Mouse (Mus musculus): Measurements from ENCODE around the gene Spata31d1a. TPM values are rescaled to one million over a fixed set of nuclear protein-coding genes. Genes with fewer than 3 reads are reported as not detected.

Spata31d1a gene
- polyA plus RNA-seq, 1 experiment from 2014 or later: 0.04 TPM

- H3K4me3 ChIP-seq: no peak overlapping the region
- no peak for ATAC-seq (ENCODE audit: low FRiP score)
- 0 out of 2 replicates have a peak, but pooled peaks cover 2% of the 10 kb centered on the region for H3K4me1 ChIP-seq
- no peaks in the 10 kb centered on the region for H3K36me3 ChIP-seq
- peaks cover 9% of the 10 kb centered on the region; the same call in 1 of the 2 replicates for H3K27me3 ChIP-seq
- 81% methylated on average over 7 of the region's 7 CpGs for WGBS
- H3K27ac ChIP-seq: no peak overlapping the region
- H3K9ac ChIP-seq: no peak overlapping the region
- no peaks in the 10 kb centered on the region for H3K9me3 ChIP-seq (replicated peaks)
- no peak overlapping the region for H3K4me2 ChIP-seq (replicated peaks)
Measured at GRCm38 (mm10) chr13:59695781-59696180, 14.3 kb downstream of the Spata31d1a start.

GRCm38 (mm10) chr13:59694008-59694407, 16.1 kb downstream of the Spata31d1a start, which contains the start of gene 4921517D22Rik:
Gene 4921517D22Rik (minus strand): TSS chr13:59694108.
- Histone ChIP-seq H3K4me2 (replicated peaks) (no peak within 1 kb of the TSS), H3K4me1 (0 out of 2 replicates have a peak, but pooled peaks cover 2% of the 10 kb centered on the region), H3K36me3 (no peaks in the 10 kb centered on the region), H3K27me3 (peaks cover 9% of the 10 kb centered on the region; the same call in 1 of the 2 replicates), H3K9ac (no peak within 1 kb of the TSS), H3K27ac (no peak within 1 kb of the TSS), H3K4me3 (no peak within 1 kb of the TSS), H3K9me3 (replicated peaks) (no peaks in the 10 kb centered on the region)
- WGBS: 87% methylated on average over 3 of the region's 3 CpGs
- no peak for ATAC-seq (ENCODE audit: low FRiP score)

- H3K27me3 ChIP-seq: peaks cover 9% of the 10 kb centered on the region; the same call in 1 of the 2 replicates
Measured at GRCm38 (mm10) chr13:59691478-59691877, 18.7 kb downstream of the Spata31d1a start.

DNA sequence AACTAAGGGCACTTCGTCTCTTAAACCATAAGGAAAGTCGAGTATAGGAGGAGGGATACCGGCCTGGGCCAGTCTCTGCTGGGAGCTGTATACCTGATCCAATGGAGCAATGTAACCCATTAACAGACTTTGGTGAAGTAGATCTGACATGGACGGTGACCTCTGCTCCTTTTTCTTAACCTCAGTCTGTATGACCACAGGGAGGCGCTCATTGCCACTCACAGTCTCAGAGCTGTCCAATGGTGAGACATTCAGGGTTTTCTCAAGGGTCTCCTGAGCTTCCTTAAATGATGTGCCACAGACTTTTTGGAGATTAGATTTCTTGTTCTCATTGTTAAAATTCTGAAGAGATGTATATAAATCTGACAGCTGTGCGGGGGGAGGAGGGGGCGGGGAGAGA, 19.6 kb downstream of the Spata31d1a start:
- 81% methylated on average over 7 of the region's 7 CpGs for WGBS
- Histone ChIP-seq H3K36me3 (no peaks in the 10 kb centered on the region), H3K27ac (no peak overlapping the region), H3K4me3 (no peak overlapping the region), H3K27me3 (peaks cover 9% of the 10 kb centered on the region; the same call in 1 of the 2 replicates), H3K9me3 (replicated peaks) (no peaks in the 10 kb centered on the region), H3K9ac (no peak overlapping the region), H3K4me1 (0 out of 2 replicates have a peak, but pooled peaks cover 2% of the 10 kb centered on the region), H3K4me2 (replicated peaks) (no peak overlapping the region)
- no peak for ATAC-seq (ENCODE audit: low FRiP score)

More at GRCm38 (mm10) chr13:59691478-59691877, 18.7 kb downstream of the Spata31d1a start:
- Histone ChIP-seq H3K4me1 (0 out of 2 replicates have a peak, but pooled peaks cover 2% of the 10 kb centered on the region), H3K36me3 (no peaks in the 10 kb centered on the region), H3K4me2 (replicated peaks) (no peak overlapping the region), H3K27ac (no peak overlapping the region), H3K9ac (no peak overlapping the region), H3K4me3 (no peak overlapping the region), H3K9me3 (replicated peaks) (no peaks in the 10 kb centered on the region)
- 32% methylated on average over 10 of the region's 10 CpGs for WGBS
- no peak for ATAC-seq (ENCODE audit: low FRiP score)

DNA sequence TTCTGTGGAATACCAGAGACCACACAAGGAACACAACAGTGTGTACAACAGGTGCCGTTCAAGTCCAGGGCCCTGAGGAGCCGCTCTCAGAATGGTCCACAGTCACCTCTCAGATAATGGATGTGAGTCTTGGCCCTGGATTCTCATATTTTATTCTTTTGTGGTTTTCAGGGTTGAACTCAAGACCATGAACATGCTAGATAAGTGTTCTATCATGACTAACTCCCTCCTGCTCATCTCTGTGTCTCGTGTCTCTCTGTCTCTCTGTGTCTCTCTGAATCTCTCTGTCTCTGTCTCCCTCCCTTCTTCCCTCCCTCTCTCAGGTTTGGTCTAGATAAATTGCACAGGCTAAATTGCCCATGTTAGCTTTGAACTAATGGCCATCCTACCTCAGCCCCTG, 20.3 kb downstream of the Spata31d1a start:
- no peaks in the 10 kb centered on the region for H3K9me3 ChIP-seq (replicated peaks)
- no peak overlapping the region for H3K4me3 ChIP-seq
- H3K4me1 ChIP-seq: 0 out of 2 replicates have a peak, but pooled peaks cover 2% of the 10 kb centered on the region
- no peak for ATAC-seq (ENCODE audit: low FRiP score)
- 96% methylated on average over 3 of the region's 3 CpGs for WGBS
- H3K27ac ChIP-seq: no peak overlapping the region
- no peaks in the 10 kb centered on the region for H3K36me3 ChIP-seq
- H3K27me3 ChIP-seq: peaks cover 9% of the 10 kb centered on the region; the same call in 1 of the 2 replicates
- no peak overlapping the region for H3K9ac ChIP-seq
- H3K4me2 ChIP-seq (replicated peaks): no peak overlapping the region

GRCm38 (mm10) chr13:59689313-59689712, 20.8 kb downstream of the Spata31d1a start:
- Histone ChIP-seq H3K36me3 (no peaks in the 10 kb centered on the region), H3K27ac (no peak overlapping the region), H3K9ac (no peak overlapping the region), H3K4me3 (no peak overlapping the region), H3K27me3 (peaks cover 9% of the 10 kb centered on the region; the same call in 1 of the 2 replicates), H3K4me2 (replicated peaks) (no peak overlapping the region), H3K4me1 (0 out of 2 replicates have a peak, but pooled peaks cover 2% of the 10 kb centered on the region), H3K9me3 (replicated peaks) (no peaks in the 10 kb centered on the region)
- 91% methylated on average over 9 of the region's 9 CpGs for WGBS
- ATAC-seq (ENCODE audit: low FRiP score): no peak

GRCm38 (mm10) chr13:59688338-59688770, 21.8 kb downstream of the Spata31d1a start:
- 0 out of 2 replicates have a peak, but pooled peaks cover 2% of the 10 kb centered on the region for H3K4me1 ChIP-seq
- H3K9me3 ChIP-seq (replicated peaks): no peaks in the 10 kb centered on the region
- no peaks in the 10 kb centered on the region for H3K36me3 ChIP-seq
- ATAC-seq (ENCODE audit: low FRiP score): no peak
- 63% methylated on average over 13 of the region's 13 CpGs for WGBS
- H3K27ac ChIP-seq: no peak overlapping the region
- peaks cover 5% of the 10 kb centered on the region; the same call in 1 of the 2 replicates for H3K27me3 ChIP-seq
- no peak overlapping the region for H3K4me3 ChIP-seq
- no peak overlapping the region for H3K9ac ChIP-seq
- H3K4me2 ChIP-seq (replicated peaks): no peak overlapping the region

DNA sequence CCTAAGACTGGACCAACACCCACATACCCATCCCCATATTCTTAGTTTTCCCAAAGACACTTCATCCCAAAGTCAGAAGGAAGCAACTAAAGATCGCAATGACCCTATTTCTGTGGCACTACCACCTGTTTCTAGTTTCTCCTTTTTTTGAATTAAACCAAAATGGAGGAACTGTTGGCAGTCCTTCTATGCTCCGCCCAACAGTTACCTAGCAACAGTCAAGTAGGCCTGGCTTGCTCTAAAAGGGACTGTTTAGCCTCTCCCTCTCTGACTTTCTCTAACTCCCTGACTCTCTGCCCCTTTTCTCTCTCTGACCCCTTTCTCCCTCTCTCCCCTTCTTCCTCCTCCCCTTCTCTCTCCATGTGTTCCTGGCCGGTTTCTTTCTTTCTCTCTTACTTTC, 24.9 kb downstream of the Spata31d1a start:
- WGBS: 81% methylated on average over 3 of the region's 3 CpGs
- no peak for ATAC-seq (ENCODE audit: low FRiP score)
- H3K9ac ChIP-seq: no peak overlapping the region
- H3K36me3 ChIP-seq: no peaks in the 10 kb centered on the region
- no peak overlapping the region for H3K4me3 ChIP-seq
- no peak overlapping the region for H3K4me2 ChIP-seq (replicated peaks)
- no peaks in the 10 kb centered on the region for H3K4me1 ChIP-seq
- no peak overlapping the region for H3K27ac ChIP-seq
- no peaks in the 10 kb centered on the region for H3K9me3 ChIP-seq (replicated peaks)
- no peaks in the 10 kb centered on the region for H3K27me3 ChIP-seq

DNA sequence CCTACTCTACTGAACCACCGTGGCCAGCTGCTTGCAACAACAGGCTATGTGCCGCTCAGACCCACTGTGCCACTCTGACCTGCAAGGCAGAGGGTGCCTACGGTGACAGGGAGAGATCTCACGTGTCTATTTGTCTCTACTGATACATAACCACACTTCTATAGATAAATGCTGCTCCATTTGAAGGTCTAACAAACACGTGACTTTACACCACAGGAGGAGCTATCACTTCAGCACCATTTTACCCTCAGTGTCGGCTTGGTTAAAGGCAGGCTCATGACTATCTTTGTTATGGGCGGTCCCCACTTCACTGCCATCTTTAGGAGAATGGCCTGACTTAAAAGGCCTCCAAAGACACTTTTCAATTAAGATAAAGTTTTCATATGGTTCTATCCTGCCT, 27.5 kb downstream of the Spata31d1a start:
- WGBS: 37% methylated on average over 7 of the region's 7 CpGs
- no peak for ATAC-seq (ENCODE audit: low FRiP score)

DNA sequence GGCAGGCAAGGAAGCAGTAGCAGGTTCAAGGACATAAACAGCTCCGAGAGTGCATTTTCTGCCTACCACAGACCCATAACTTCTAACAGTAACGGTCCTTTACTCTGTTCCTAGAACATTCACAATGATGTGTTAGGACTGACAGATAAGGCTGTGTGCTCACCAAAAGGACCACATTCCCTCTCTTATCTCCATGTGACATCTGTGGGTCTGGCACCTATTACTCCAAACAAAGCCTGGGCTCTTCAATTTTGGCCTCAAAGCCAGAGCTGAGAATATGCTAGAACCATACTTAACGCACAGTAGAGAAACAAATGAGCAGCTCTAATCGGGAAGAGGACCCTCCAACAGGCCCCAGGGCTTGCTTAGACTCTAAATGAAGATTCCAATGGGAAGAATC, 30.2 kb downstream of the Spata31d1a start:
- H3K4me1 ChIP-seq: no peaks in the 10 kb centered on the region
- no peak overlapping the region for H3K4me2 ChIP-seq (replicated peaks)
- H3K9me3 ChIP-seq (replicated peaks): no peaks in the 10 kb centered on the region
- H3K36me3 ChIP-seq: no peaks in the 10 kb centered on the region
- 82% methylated on average over 4 of the region's 4 CpGs for WGBS
- H3K27ac ChIP-seq: no peak overlapping the region
- no peak overlapping the region for H3K4me3 ChIP-seq
- ATAC-seq (ENCODE audit: low FRiP score): no peak
- no peaks in the 10 kb centered on the region for H3K27me3 ChIP-seq
- no peak overlapping the region for H3K9ac ChIP-seq

More for the DNA sequence above, 27.5 kb downstream of the Spata31d1a start:
- no peak overlapping the region for H3K27ac ChIP-seq
- no peak overlapping the region for H3K4me2 ChIP-seq (replicated peaks)
- H3K9ac ChIP-seq: no peak overlapping the region
- no peaks in the 10 kb centered on the region for H3K27me3 ChIP-seq
- no peaks in the 10 kb centered on the region for H3K4me1 ChIP-seq
- no peaks in the 10 kb centered on the region for H3K9me3 ChIP-seq (replicated peaks)
- H3K4me3 ChIP-seq: no peak overlapping the region
- H3K36me3 ChIP-seq: no peaks in the 10 kb centered on the region

DNA sequence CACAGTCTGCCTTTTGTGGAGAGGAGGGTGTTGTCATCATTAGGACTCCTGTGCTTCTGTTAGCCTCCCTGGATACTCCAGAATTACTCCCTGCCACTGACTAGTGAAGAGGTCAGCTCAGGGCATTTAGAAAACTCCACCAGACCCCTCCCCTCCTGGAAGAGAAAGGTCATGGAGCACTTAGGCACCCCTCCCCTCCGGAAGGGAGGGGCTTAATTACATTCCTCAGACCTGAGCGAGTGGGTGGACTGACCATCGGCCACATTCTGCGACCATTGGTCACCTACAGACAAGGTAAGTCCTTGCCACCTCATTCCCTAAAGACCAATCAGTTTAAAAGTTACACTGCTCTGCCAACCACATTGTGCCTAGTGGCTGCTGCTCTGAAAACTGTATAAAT, 30.8 kb downstream of the Spata31d1a start:
- H3K27ac ChIP-seq: no peak overlapping the region
- no peaks in the 10 kb centered on the region; the same call in 1 of the 2 replicates for H3K4me1 ChIP-seq
- no peaks in the 10 kb centered on the region for H3K36me3 ChIP-seq
- no peak for ATAC-seq (ENCODE audit: low FRiP score)
- H3K27me3 ChIP-seq: no peaks in the 10 kb centered on the region
- H3K9ac ChIP-seq: no peak overlapping the region
- H3K4me2 ChIP-seq (replicated peaks): no peak overlapping the region
- H3K9me3 ChIP-seq (replicated peaks): no peaks in the 10 kb centered on the region
- WGBS: 55% methylated on average over 4 of the region's 4 CpGs
- no peak overlapping the region for H3K4me3 ChIP-seq

DNA sequence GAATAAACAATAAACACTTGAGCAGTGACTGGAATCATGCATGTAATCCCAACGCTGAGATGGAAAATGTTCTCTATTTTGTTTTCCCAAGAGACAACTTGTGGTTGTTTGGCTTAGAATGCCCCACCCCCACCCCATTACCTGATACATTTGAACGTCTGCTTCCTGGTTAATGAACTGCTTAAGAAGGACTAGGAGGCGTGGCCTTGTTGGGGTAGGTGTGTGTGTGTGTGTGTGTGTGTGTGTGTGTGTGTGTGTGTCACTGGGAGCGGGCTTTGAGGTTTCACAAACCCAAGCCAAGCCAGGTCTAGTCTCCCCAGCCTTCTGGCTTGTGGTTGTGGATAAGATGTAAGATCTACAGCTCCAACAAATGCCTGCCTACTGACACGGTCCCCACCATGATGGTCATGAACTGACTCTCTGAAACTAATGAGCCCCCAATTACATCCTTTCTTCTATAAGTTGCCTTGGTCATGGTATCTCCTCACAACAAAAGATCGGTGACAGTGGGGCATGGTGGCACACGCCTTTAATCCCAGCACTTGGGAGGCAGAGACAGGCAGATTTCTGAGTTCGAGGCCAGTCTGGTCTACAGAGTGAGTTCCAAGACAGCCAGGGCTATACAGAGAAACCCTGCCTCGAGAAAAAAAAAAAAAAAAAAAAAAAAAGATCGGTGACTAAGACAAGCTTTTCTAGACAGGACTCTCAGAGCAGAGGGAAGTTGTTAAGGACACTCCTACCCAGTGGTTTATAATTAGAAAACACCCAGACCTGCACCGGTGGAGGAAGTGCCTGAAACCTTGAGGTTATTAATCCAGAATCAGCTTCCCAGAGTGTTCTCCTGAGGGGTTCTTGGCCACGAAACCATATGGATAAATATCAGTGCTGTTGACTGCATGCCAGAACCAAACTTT, 33.6 kb downstream of the Spata31d1a start:
- Histone ChIP-seq H3K4me1 (peaks cover 15% of the 10 kb centered on the region), H3K9me3 (replicated peaks) (no peaks in the 10 kb centered on the region), H3K27ac (no peak overlapping the region), H3K27me3 (no peaks in the 10 kb centered on the region), H3K4me2 (replicated peaks) (no peak overlapping the region), H3K4me3 (no peak overlapping the region), H3K36me3 (no peaks in the 10 kb centered on the region), H3K9ac (no peak overlapping the region)
- WGBS: 77% methylated on average over 12 of the region's 12 CpGs
- ATAC-seq (ENCODE audit: low FRiP score): no peak
